Mouse (Mus musculus) small intestine, adult 2 months (tissue): ENCODE results near the gene Mrps12.

Source experiments
- CTCF ChIP-seq: fragments of 200-500 bp; IDR thresholded peaks from 2 replicates; pipeline ENCODE4 v1.5.1; 2012; ENCODE audit warnings: low read depth, mild to moderate bottlenecking, control low read depth, inconsistent platforms, low read length, moderate library complexity, mixed read lengths; ENCODE audit not compliant: insufficient replicate concordance, insufficient read length; ENCODE audit errors: extremely low read depth
- POLR2A ChIP-seq: fragments of 200-500 bp; IDR thresholded peaks from 2 replicates; pipeline ENCODE4 v1.6.1; 2012; ENCODE audit warnings: low read depth, mild to moderate bottlenecking, control low read depth, inconsistent platforms, low read length, moderate library complexity

GRCm38 (mm10) chr7:28722079-28722478 is 19.5 kb downstream of the Mrps12 start:
- TF ChIP-seq CTCF (no peak), POLR2A (no peak)
